Mouse (Mus musculus): Measurements from ENCODE around the gene Zc3h18.
A peak's percentile ranks its signal among the peaks of the same experiment; 100 is the strongest.

Zc3h18 gene

DNA sequence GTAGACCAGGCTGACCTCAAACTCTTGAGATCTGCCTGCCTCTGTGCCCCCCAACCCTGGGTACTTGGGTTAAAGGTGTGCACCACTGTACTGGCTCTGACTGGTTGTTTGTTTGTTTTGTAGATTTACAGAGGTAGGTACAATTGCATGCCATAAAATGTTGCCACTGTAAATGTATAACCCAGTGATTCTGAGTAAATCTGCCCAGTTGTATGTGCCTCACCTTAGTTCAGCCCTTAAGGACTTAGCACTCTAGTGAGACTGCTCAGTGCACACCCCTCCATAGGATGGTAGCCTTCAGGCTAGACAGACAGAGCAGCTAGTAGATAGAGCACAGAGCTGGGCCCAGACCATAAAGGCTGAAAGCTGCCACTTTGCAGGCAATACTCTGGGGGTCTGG lies 17.3 kb downstream of the Zc3h18 start:
- no peak for DNase-seq (ENCODE audit: low spot score in 2 of 2)

DNA sequence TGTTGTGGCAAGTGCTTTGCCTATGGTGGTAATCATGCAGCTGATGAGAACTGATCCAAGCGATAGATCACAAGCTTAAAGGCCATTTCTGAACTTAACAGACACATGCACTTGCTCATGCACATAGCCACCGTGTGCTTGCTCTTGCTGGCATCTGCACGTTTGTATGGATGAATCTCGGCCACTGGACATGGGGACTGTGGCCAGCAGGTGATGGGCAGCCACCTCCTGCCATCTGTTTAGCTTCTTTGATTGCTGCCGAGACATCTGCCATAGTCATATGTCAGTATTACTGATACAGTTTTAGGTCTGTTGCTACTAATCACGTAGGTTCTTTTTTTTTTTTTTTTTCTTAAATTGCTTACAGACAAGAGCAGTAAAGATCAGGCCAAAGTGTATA lies 18.9 kb downstream of the Zc3h18 start:
- DNase-seq (ENCODE audit: low spot score in 2 of 2), result no peak

- DNase-seq (ENCODE audit: low spot score in 2 of 2), result no peak
Observed at GRCm38 (mm10) chr8:122398186-122398585, 21.8 kb downstream of the Zc3h18 start.

GRCm38 (mm10) chr8:122405146-122405805 lies 28.9 kb downstream of the Zc3h18 start:
- no peak for DNase-seq (ENCODE audit: low spot score in 2 of 2)

DNA sequence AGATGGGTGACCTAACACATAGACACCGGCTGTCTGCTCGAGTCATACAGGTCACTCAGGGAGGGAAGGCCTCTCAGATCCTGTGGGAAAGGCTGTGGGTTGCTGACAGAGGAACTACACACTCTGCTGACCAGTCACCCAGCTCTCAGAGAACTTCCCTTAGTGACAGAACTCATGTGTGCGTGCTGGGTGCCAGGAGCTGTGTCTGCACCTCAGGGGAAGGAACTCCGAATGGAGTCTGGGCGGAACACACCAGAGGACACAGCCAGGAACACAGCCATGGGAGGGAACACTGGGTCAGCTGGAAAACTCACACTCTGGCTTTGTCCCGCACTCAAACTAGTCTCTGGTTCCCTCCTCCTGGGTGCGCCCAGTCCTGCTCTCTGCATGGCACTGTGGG lies 31.3 kb downstream of the Zc3h18 start:
- DNase-seq (ENCODE audit: low spot score in 2 of 2), result no peak

DNA sequence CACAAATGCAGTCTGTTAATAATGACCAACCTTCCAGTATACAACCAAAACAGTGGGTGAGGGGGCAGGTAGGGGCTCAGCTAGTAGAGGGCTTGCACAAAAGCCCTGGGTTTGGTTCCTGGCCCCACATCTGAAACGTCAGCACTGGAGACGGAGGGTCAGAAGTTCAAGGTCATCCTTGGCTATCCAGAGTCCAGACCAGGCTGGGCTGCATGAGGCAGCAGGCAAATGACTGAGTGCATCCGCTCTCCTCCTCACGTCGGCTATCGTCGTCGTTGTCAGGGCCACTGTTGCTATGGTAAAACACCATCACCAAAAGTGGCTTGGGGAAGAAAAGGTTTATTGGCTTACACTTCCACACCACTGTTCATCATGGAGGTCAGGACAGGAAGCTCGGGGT lies 37.9 kb downstream of the Zc3h18 start:
- no peak for DNase-seq (ENCODE audit: low spot score in 2 of 2)

DNA sequence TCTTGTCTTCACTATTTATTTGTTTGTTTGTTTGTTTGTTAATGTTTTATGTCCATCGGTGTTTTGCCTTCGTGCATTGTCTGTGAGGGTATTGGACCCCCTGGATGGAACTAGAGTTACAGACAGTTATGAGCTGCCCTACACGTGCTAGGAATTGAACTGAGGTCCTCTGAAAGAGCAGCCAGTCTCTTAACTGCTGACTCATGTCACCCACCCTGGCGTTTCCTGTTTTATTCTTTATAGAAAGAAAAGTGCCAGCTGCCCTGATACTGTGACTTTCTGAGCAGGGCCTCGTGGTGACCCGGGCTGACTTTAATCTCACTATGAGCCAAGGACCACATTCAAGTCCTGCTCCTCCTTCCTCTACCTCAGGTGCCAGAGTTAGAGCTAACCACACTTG lies 39.1 kb downstream of the Zc3h18 start:
- no peak for DNase-seq (ENCODE audit: low spot score in 2 of 2)

- no peak for DNase-seq (ENCODE audit: low spot score in 2 of 2)
Observed at GRCm38 (mm10) chr8:122419881-122420555, 43.6 kb downstream of the Zc3h18 start.

GRCm38 (mm10) chr8:122421376-122422070 lies 45.1 kb downstream of the Zc3h18 start, which contains the start of gene Il17c:
Gene Il17c, plus strand, starts transcription at chr8:122422020.
- DNase-seq (ENCODE audit: low spot score in 2 of 2), result no peak

- no peak for DNase-seq (ENCODE audit: low spot score in 2 of 2)
Observed at GRCm38 (mm10) chr8:122423217-122423616, 46.8 kb downstream of the Zc3h18 start.

DNA sequence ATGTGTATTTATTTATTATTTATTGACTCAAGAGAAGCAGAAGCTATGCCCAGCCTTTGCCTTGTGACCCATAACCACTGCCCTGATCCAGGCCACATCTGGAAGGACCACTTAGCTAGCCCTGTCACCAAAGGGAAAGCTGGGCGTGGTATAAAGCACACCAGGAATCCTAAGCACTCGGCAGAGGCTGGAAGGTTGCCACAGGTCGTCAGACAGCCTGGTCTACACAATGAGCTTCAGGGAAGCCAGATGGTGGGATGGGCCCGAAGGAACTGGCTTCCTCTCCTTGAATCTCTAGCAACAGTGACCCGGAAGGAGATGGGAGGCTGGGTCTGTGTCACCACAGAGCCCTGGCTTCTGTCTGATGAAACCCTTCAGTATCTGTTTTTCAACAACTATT lies 47.2 kb downstream of the Zc3h18 start:
- DNase-seq (ENCODE audit: low spot score in 2 of 2), result no peak

DNA sequence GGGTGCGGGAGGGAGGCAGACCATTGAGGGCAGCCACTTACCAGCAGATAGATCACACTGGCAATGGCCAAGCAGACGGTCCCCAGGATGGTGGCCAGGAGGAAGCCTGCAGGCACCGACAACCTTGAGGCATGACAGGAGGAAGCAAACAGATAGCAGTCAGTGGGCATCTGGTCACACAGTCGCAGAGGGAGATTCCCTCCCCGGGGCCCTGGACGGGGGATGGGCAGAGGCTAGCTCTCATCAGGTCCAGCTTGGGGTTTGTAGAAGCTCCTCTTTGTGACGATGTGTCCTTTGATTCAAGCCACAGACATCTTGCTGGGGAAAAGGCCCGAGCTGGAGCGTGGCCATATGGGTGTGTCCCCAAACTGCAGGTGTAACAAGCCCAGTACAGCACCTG lies 49.7 kb downstream of the Zc3h18 start:
- no peak for DNase-seq (ENCODE audit: low spot score in 2 of 2)

DNA sequence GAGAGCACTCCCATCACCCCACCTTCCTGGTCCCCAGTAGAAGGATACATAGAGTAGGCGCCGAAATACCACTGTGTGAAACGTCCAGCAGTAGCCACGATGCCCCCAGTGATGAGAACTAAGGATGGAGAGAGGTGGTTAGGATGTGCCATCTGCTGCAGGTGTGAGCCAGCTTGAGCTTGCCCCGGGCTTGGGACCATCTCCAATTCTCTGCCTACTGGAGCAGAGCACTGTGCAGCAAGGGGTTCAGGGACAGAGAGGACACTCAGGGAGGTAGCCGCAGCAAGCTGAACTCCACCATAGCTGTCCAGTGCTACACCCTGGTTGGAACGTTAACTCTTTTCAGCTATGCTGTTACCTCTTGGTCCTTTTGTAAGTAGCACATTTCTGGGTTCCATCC lies 51.2 kb downstream of the Zc3h18 start:
- DNase-seq (ENCODE audit: low spot score in 2 of 2), result no peak

DNA sequence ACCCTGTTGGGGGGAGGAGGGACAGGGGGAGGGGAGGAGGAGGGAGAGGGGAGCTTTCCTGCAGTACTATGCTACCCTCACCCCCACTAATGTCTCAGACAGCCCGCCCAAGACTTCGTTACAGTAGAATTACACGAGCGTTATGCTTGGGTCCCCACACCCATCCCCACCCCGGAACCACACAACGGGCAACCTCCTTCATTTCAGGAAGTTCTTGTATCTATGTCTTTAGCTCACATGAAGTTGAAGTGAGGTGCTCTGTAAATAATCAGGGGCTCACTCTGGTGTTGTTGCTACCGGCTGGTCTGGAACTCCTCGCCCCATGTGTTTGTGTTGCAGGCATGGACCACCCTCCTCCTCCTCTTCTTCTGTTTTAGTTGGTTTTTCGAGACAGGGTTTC lies 51.8 kb downstream of the Zc3h18 start:
- no peak for DNase-seq (ENCODE audit: low spot score in 2 of 2)

DNA sequence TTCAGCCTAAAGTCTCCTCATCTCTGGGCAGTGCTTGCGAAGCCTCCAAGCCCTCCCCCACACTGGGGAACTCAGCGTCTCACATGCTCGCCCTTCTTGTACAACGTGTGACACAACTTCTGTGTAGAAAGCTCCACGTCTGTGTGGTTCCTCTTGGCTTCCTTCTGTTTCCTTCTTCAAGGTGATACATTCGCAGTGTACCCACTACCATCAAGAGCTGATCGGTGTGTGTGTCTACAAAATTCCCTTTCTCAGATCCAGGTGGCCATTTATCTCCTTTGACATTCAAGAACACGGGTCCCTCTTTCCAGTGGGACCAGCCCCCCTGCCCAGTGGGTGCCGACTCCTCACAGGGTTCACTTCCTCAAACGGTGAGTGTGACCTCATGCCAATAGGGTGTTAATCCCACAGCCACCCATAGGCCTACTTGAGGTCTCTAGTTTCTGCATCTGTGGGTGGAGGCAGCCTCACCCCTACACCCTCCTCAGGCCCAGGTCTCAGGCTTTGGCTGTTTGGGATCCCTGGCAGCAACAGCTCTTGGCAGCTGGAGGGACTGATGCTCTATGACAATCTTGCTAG lies 53.7 kb downstream of the Zc3h18 start:
- DNase-seq (ENCODE audit: low spot score in 2 of 2), result no peak

DNA sequence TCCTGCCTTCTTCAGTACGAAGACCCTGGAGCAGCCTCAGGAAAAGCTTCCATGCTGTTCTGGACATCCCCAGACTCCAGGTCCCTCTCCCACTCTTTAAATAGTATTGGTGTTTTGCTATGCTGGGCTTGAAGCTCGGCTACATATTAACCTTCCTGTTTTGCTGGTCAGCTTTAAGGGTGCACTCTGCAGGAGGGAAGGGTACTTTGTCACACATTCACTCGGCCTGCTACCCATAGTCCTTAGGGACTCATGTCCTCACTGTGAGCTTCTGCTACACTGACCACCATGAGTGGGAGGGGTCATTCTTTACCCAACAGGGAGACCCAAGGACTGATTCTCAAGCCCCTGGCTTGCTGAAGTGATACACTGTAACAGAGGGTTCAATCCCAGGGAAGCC lies 54.2 kb downstream of the Zc3h18 start:
- DNase-seq (ENCODE audit: low spot score in 2 of 2), result no peak

DNA sequence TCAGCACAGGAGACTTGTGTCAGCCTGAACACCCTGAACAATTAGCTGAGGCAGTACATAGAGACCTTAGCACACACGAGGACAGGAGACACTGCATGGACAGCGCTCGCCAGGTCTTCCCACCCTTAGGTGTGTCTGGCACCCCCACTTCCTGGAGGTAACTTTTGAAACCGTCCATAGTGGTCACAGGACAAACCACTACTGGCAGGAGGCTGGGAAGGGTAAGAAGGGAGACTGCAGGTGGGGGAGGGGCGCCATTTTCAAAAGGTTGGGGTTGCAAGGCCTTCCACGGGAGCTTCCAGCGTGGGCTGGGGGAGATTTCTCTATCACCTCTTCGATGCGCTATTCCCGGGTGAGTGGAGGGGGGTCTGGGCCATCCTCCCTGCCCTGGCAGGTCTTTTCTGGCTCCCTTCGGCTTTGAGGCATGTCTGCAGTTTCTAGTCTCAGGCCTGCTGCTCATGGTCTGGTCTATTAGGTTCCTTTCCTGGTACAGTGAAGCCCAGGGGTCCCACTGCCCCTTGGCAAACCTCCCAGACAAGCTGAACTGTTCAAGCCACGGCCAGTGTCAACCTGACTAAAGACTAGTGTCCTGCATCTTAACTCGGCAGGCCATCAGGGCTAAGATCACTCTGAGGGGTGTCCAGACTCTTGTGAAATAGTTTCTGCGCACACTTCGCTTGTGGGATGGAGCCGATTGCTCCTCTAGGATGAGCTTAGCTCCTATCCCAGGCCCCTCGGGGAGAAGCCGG lies 55.5 kb downstream of the Zc3h18 start:
- no peak for DNase-seq (ENCODE audit: low spot score in 2 of 2)

GRCm38 (mm10) chr8:122432443-122433268 lies 56.2 kb downstream of the Zc3h18 start, which contains the start of gene Cyba:
Gene Cyba, minus strand, starts transcription at chr8:122432930.
- peak; percentile 74 to 79 for DNase-seq (ENCODE audit: low spot score in 2 of 2)

- no peak for DNase-seq (ENCODE audit: low spot score in 2 of 2)
Observed at GRCm38 (mm10) chr8:122433269-122433905, 57.0 kb downstream of the Zc3h18 start.

DNA sequence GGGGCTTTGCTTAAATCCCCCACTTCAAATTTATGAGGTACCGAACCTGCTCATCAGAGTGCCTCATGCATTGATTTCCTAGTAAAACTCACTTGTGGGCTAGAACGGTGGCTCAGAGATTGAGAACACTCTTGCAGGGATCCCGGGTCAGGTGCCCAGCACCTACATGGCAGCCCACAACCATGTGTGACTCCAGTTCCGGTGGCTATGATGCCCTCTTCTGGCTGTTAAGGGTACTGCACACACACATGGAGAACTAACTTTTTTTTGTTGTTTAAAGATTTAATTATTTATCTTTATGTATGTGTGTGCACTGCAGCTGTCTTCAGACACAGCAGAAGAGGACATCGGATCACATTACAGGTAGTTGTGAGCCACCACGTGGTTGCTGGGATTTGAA lies 59.0 kb downstream of the Zc3h18 start:
- no peak for DNase-seq (ENCODE audit: low spot score in 2 of 2)
